Mouse (Mus musculus) erythroblast, adult 5-6 weeks (primary cell): ENCODE measurements at regions not wholly inside any gene's neighbourhood (a gene's known extent, or its start where the extent isn't known, plus 50 kb on each side); places are given as distances from the start of the nearest gene placed in this dataset.

Source experiments
- ATAC-seq: replicated peaks from 2 replicates; pipeline ENCODE4 v1.8.0; 2016; ENCODE audit warnings: moderate number of reproducible peaks, mild to moderate bottlenecking, moderate TSS enrichment, inconsistent platforms; ENCODE audit not compliant: poor library complexity, low FRiP score, severe bottlenecking

GRCm38 (mm10) chr5:111681362-111682028 is 52.2 kb upstream of the Gm26897 start:
- no peak for ATAC-seq

- no peak for ATAC-seq
These were observed 50.8 kb upstream of the Gm26897 start for GRCm38 (mm10) chr5:111682899-111683298.
